Comparison of ENCODE assay signal across 22 mouse cellular contexts in genomic region chr13:94050782-94051181, GRCm38 (mm10). TPM values are rescaled to one million over a fixed set of nuclear protein-coding genes. Genes with fewer than 3 reads are reported as not detected.
A peak's percentile ranks its signal among the peaks of the same experiment; 100 is the strongest.
DNase-seq lines count a peak whose midpoint lies in the region.
"Had no signal": no experiment of that assay in that cellular context is flagged by ENCODE, and none has a peak within 500 bp of the region (broad histone marks: within the 10 kb centered on the region; RNA-seq: fewer than 3 reads in every experiment).

No protein-coding gene starts in this region.

- DNase-seq in adrenal gland, adult 2 months = peak; percentile 60
- DNase-seq in adrenal gland, adult 18-20 months (ENCODE audit: low spot score in 2 of 2) = no peak
- DNase-seq in adrenal gland, postnatal 14 days = peak; percentile 18
- DNase-seq in adrenal gland, postnatal 10 days = no peak
- DNase-seq in adrenal gland, postnatal 25 days = peak; percentile 27
- no peak for DNase-seq in adrenal gland, adult 8-10 months
- peak; percentile 29 to 33 for DNase-seq in adrenal gland, postnatal 36 days
- DNase-seq in adrenal gland, postnatal 4 days (ENCODE audit: low spot score in 2 of 2) = no peak
- DNase-seq: B cell, adult 2 months; cerebellum, adult 11 months; cerebellum, adult 11-12 months; cerebellum, adult 18-20 months; cerebellum, adult 2 months; cerebellum, adult 8-10 months; cerebellum, adult 9-10 months; cerebellum, adult 9-11 months; cerebellum, postnatal 10 days; cerebellum, postnatal 14 days; cerebellum, postnatal 25 days had no signal

RNA-seq across cellular contexts. Expression of gene Lhfpl2, which starts 6.8 kb away (rescaled TPM):
- 10 to 100 TPM; 27.9 to 32.2 TPM for total RNA-seq in adrenal gland, adult 2 months (2021)
- polyA plus RNA-seq in adrenal gland, adult 2 months (2012; rRNA removed) = 21.5 and 26.7 TPM in 2 replicates
- 10 to 100 TPM; 22.4 to 31.0 TPM for total RNA-seq in adrenal gland, adult 18-20 months (2021)
- 32.2 and 35.4 TPM in 2 replicates for total RNA-seq in adrenal gland, postnatal 14 days (2021)
- 10 to 100 TPM; 29.8 to 39.6 TPM for total RNA-seq in adrenal gland, postnatal 10 days (2021)
- 36.0 and 38.2 TPM in 2 replicates for total RNA-seq in adrenal gland, postnatal 25 days (2021)
- total RNA-seq in adrenal gland, adult 8-10 months (2022) = 10 to 100 TPM; 27.4 to 49.2 (median 34.5) TPM
- 10 to 100 TPM; 32.3 to 35.3 TPM for total RNA-seq in adrenal gland, postnatal 36 days (2021)
- 10 to 100 TPM; 59.1 to 60.8 TPM for total RNA-seq in adrenal gland, postnatal 4 days (2021)
- total RNA-seq: CH12.LX had no signal
- polyA plus RNA-seq: activated CD4-positive, CD25-positive, alpha-beta regulatory T cell, adult 4 months; G1E had no signal

Comparison
In these comparisons a context has a peak if more than half of its experiments do, and no peak if none do; other contexts are left out.
1. DNase-seq: peak in adrenal gland, adult 2 months (single experiment), adrenal gland, postnatal 14 days (single experiment), adrenal gland, postnatal 25 days (single experiment) and adrenal gland, postnatal 36 days (2 of 2); none in adrenal gland, adult 18-20 months (0 of 2), adrenal gland, postnatal 10 days (single experiment), adrenal gland, adult 8-10 months (single experiment) and adrenal gland, postnatal 4 days (0 of 2).